Mouse (Mus musculus) thymus, postnatal 14 days (tissue): Measurements from ENCODE around the gene Ttc30a2.

Experiments used
- DNase-seq: peaks from one replicate; pipeline ENCODE4 v3.0.0; 2021

The Ttc30a2 gene

DNA sequence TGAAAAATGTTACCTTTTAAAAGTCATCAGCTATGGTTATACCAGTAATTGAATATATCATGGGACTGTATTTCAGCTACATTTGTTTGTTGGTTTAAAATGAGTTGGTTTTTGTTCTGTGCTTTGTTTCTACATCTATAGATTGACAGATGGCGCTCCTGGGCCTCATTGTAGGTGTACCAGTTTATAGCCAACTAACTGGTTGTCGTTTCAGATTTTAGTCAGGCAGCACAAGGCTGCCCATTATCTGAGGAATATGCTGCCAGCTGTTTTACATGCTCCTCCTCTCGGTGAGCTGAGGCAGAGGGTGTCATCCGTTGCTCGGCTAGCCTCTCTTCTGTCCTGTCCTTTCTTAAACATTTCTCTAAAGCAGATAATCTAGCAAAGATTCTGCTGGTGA is 51.9 kb downstream of the Ttc30a2 start:
- no peak for DNase-seq
